Mouse (Mus musculus): ENCODE measurements around the gene Acox2. TPM values are rescaled to one million over a fixed set of nuclear protein-coding genes. Genes with fewer than 3 reads are reported as not detected.

The Acox2 gene
- polyA plus RNA-seq, 1 experiment from 2014 or later, result 1.4 TPM

- WGBS, result 66% methylated on average over 3 of the region's 3 CpGs
- H3K27me3 ChIP-seq (replicated peaks; ENCODE audit: control insufficient read depth, insufficient read depth, low read length), result no peaks in the 10 kb centered on the region
- no peak overlapping the region for H3K4me3 ChIP-seq (ENCODE audit: low read length)
- H3K4me1 ChIP-seq (ENCODE audit: control insufficient read depth, insufficient read depth, low read length), result no peaks in the 10 kb centered on the region
- ATAC-seq, result no peak
- H3K4me2 ChIP-seq (ENCODE audit: low read depth, low read length), result no peak overlapping the region
- H3K27ac ChIP-seq (ENCODE audit: low read length), result no peak overlapping the region
- no peaks in the 10 kb centered on the region for H3K9me3 ChIP-seq (ENCODE audit: control insufficient read depth, low read length)
- no peaks in the 10 kb centered on the region for H3K36me3 ChIP-seq (ENCODE audit: control insufficient read depth, insufficient read depth, low read length)
- no peak overlapping the region for H3K9ac ChIP-seq (ENCODE audit: low read depth, low read length)
These were observed 75.8 kb downstream of the Acox2 start for GRCm38 (mm10) chr14:8183330-8183729.

GRCm38 (mm10) chr14:8180371-8181035, 78.7 kb downstream of the Acox2 start:
- WGBS, result 67% methylated on average over 4 of the region's 4 CpGs
- no peak overlapping the region for H3K4me3 ChIP-seq (ENCODE audit: low read length)
- no peak overlapping the region for H3K9ac ChIP-seq (ENCODE audit: low read depth, low read length)
- no peaks in the 10 kb centered on the region for H3K27me3 ChIP-seq (replicated peaks; ENCODE audit: control insufficient read depth, insufficient read depth, low read length)
- H3K4me2 ChIP-seq (ENCODE audit: low read depth, low read length), result no peak overlapping the region
- H3K36me3 ChIP-seq (ENCODE audit: control insufficient read depth, insufficient read depth, low read length), result no peaks in the 10 kb centered on the region
- ATAC-seq, result no peak
- H3K4me1 ChIP-seq (ENCODE audit: control insufficient read depth, insufficient read depth, low read length), result no peaks in the 10 kb centered on the region
- H3K27ac ChIP-seq (ENCODE audit: low read length), result no peak overlapping the region
- no peaks in the 10 kb centered on the region for H3K9me3 ChIP-seq (ENCODE audit: control insufficient read depth, low read length)

DNA sequence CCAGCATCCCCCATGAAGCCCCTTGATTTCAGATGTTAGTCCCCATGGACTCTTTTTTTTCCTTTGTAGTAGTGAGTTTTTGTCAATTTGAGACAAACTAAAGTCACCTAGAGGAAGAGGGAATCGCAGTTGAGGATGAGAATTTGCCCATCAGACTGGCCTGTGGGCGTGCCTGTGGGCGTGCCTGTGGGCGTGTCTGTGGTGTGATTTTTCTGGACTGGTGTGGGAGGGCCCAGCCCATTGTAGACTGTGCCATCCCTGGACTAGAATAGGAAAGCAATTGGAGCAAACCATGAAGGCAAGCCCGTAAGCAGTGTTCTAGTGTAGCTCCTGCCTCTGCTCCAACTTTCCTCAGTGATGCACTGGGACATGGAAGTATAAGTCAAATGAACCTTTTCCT, 82.9 kb downstream of the Acox2 start:
- no peaks in the 10 kb centered on the region for H3K36me3 ChIP-seq (ENCODE audit: control insufficient read depth, insufficient read depth, low read length)
- no peak overlapping the region for H3K9ac ChIP-seq (ENCODE audit: low read depth, low read length)
- no peak overlapping the region for H3K4me3 ChIP-seq (ENCODE audit: low read length)

More for the DNA sequence above, 82.9 kb downstream of the Acox2 start:
- ATAC-seq, result no peak
- Histone ChIP-seq H3K27me3 (replicated peaks; ENCODE audit: control insufficient read depth, insufficient read depth, low read length) (no peaks in the 10 kb centered on the region), H3K9me3 (ENCODE audit: control insufficient read depth, low read length) (no peaks in the 10 kb centered on the region), H3K27ac (ENCODE audit: low read length) (no peak overlapping the region), H3K4me1 (ENCODE audit: control insufficient read depth, insufficient read depth, low read length) (peaks cover 6% of the 10 kb centered on the region), H3K4me2 (ENCODE audit: low read depth, low read length) (no peak overlapping the region)
- 47% methylated on average over 5 of the region's 5 CpGs for WGBS

Other genes starting within 250 kb of the Acox2 start
- 44.2 and 54.9 TPM in 2 replicates for gene Rpp14, start 179.0 kb downstream of the Acox2 start, polyA plus RNA-seq (2015; fragmentation: Nextera tagmentation; extraction: Ambion mirVana)
- gene Pxk, start 161.1 kb downstream of the Acox2 start, polyA plus RNA-seq (2015; fragmentation: Nextera tagmentation; extraction: Ambion mirVana), result 40.4 and 44.3 TPM in 2 replicates
- 187 and 215 TPM in 2 replicates for gene Pdhb, start 86.3 kb downstream of the Acox2 start, polyA plus RNA-seq (2015; fragmentation: Nextera tagmentation; extraction: Ambion mirVana)
- 2.1 and 2.2 TPM in 2 replicates for gene Kctd6, start 45.2 kb downstream of the Acox2 start, polyA plus RNA-seq (2015; fragmentation: Nextera tagmentation; extraction: Ambion mirVana)
- 0.21 and 0.24 TPM in 2 replicates for gene Fam107a, start 58.7 kb upstream of the Acox2 start, polyA plus RNA-seq (2015; fragmentation: Nextera tagmentation; extraction: Ambion mirVana)
- 13.2 and 23.1 TPM in 2 replicates for gene Oit1, start 119.4 kb upstream of the Acox2 start, polyA plus RNA-seq (2015; fragmentation: Nextera tagmentation; extraction: Ambion mirVana)

Data from intestine, embryonic 16.5 days (tissue).